Mouse (Mus musculus) MEL (cell line): ENCODE data around the gene Mcl1.

Source experiments
- CTCF ChIP-seq, 3 experiments: IDR thresholded peaks in 2 of 3; conservative IDR thresholded peaks in 1 of 3; 2 replicates each; pipeline ENCODE4 v1.5.1; 2011 to 2012; ENCODE audit warnings: low read length in 3 of 3, low read depth in 2 of 3, mild to moderate bottlenecking in 2 of 3, improper control_type of control experiment in 1 of 3, inconsistent platforms in 1 of 3, mixed read lengths in 1 of 3, moderate library complexity in 1 of 3; ENCODE audit not compliant: control insufficient read depth in 1 of 3, insufficient read depth in 1 of 3, poor library complexity in 1 of 3, severe bottlenecking in 1 of 3
- EP300 ChIP-seq, 2 experiments: IDR thresholded peaks; 2 replicates each; pipeline ENCODE4 v1.6.1; 2011; ENCODE audit warnings: improper control_type of control experiment in 2 of 2, low read length in 2 of 2, low read depth in 1 of 2, mild to moderate bottlenecking in 1 of 2
- JUND ChIP-seq: IDR thresholded peaks from 2 replicates; pipeline ENCODE4 v1.6.1; 2011; ENCODE audit warnings: low read depth, mild to moderate bottlenecking, improper control_type of control experiment, low read length
- MEF2A ChIP-seq: IDR thresholded peaks from 2 replicates; pipeline ENCODE4 v1.6.1; 2014; ENCODE audit warnings: low read depth, mild to moderate bottlenecking, inconsistent platforms, low read length, improper control_type of control experiment; ENCODE audit not compliant: poor library complexity, insufficient replicate concordance, severe bottlenecking; ENCODE audit errors: extremely low read depth
- MXI1 ChIP-seq: IDR thresholded peaks from 2 replicates; pipeline ENCODE4 v1.6.1; 2011; ENCODE audit warnings: mild to moderate bottlenecking, low read depth, low read length, improper control_type of control experiment
- MYB ChIP-seq: IDR thresholded peaks from 2 replicates; pipeline ENCODE4 v1.6.1; 2011; ENCODE audit warnings: mild to moderate bottlenecking, low read depth, low read length, improper control_type of control experiment
- NELFE ChIP-seq: IDR thresholded peaks from 2 replicates; pipeline ENCODE4 v1.6.1; 2011; ENCODE audit warnings: low read depth, low read length, improper control_type of control experiment
- POLR2A ChIP-seq, 2 experiments: IDR thresholded peaks; 2 replicates each; pipeline ENCODE4 v1.6.1; 2011 to 2012; ENCODE audit warnings: low read length in 2 of 2, mild to moderate bottlenecking in 2 of 2, control low read depth in 1 of 2, improper control_type of control experiment in 1 of 2, low read depth in 1 of 2, moderate library complexity in 1 of 2; ENCODE audit not compliant: control insufficient read depth in 1 of 2, insufficient read depth in 1 of 2, poor library complexity in 1 of 2
- POLR2AphosphoS5 ChIP-seq: IDR thresholded peaks from 2 replicates; pipeline ENCODE4 v1.6.1; 2012; ENCODE audit warnings: low read depth, borderline replicate concordance, mild to moderate bottlenecking, inconsistent platforms, low read length, moderate library complexity, mixed read lengths
- USF1 ChIP-seq: IDR thresholded peaks from 2 replicates; pipeline ENCODE4 v1.6.1; 2014; ENCODE audit warnings: low read depth, mild to moderate bottlenecking, inconsistent platforms, low read length, improper control_type of control experiment, moderate library complexity

DNA sequence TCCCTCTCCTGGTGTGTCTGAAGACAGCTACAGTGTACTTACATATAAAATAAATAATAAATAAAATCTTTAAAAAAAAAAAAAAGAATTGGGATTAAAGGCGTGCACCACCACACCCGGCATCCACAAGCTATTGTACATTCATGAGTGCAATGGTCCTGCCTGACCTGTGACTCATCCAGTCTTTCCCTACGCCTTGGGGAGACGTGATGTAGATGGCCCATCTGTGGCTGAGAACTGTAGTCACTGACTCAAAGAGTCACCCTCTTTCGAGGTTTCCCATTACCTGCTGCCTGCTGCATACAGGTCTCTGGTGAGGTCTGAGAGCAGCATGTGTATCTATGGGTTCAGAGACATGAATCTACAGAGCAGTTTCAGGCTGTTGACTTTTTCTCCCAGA lies 10.6 kb upstream of the Mcl1 start:
- TF ChIP-seq MYB (no peak), MXI1 (no peak), POLR2A (IDR thresholded peaks at IDR 0.05; ENCODE audit: control insufficient read depth in 1 of 2, insufficient read depth in 1 of 2, low read depth in 1 of 2, low read length in 2 of 2, poor library complexity in 1 of 2) (no peak), POLR2AphosphoS5 (no peak), USF1 (no peak), CTCF (IDR thresholded peaks at IDR 0.05 in 2 of 3, conservative IDR thresholded peaks at IDR 0.05 in 1 of 3; ENCODE audit: control insufficient read depth in 1 of 3, insufficient read depth in 1 of 3, low read depth in 2 of 3, low read length in 3 of 3, poor library complexity in 1 of 3, severe bottlenecking in 1 of 3) (no peak), JUND (no peak), NELFE (no peak), EP300 (IDR thresholded peaks at IDR 0.05; ENCODE audit: low read depth in 1 of 2, low read length in 2 of 2) (no peak), MEF2A (no peak)
